Mouse (Mus musculus): ENCODE data around the gene Atp8a1. TPM values are rescaled to one million over a fixed set of nuclear protein-coding genes. Genes with fewer than 3 reads are reported as not detected.
A peak's percentile ranks its signal among the peaks of the same experiment; 100 is the strongest.

The Atp8a1 gene
- polyA plus RNA-seq (2012) = 0.51 and 0.68 TPM in 2 replicates

DNA sequence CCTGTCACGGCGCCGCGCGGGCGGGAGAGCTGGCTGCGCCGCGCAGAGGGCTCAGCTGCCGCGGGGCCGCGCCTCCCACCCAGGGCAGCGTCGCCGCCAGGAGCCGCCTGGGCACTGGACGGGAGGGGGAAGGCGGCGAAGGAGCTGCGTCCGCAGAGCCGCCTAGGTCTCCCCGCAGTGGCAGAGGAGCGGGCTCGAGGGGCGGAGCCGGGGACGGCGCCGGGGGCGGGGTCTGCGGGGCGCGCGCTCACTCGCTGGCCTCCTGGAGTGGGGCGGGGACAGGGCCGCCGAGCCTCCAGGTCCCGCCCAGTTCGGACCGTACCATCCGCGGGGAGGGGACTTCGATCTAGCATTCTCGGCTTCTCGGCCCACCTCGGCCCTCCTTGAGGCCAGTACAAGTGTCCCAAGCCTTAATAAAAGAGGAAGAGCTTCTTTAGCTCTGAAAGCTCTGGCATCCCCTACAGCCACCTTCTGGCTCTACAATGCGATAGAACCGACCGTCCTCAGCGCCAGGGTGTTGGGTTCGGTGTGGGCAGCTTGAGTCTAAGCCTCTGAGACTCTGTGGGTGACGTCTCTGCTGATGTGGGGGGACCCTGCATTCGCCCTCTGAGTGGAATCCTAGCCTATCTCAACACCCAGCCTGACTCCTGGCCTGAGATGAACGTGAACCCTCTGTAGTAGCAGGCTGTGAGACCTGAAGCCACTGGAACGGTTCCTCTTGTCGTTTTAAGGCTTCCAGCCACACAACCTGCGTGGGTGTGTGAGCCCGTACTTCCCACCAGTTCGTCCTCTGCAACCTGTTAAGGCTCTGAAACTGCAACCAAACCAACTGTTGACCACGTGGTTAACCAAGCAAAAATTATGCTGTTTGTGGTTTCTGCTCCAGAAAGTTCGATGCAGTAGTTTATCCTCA is at the start of gene Atp8a1:
TSS of gene Atp8a1 (minus strand) at position 182 of the 913 bp plus-strand sequence.
- Histone ChIP-seq H3K36me3 (ENCODE audit: control insufficient read depth) (peaks cover 12% of the 10 kb centered on the region), H3K9me3 (ENCODE audit: control insufficient read depth, low read length) (no peaks in the 10 kb centered on the region), H3K4me1 (ENCODE audit: control insufficient read depth) (peaks cover 66% of the 10 kb centered on the region), H3K4me3 (replicated peaks) (peak within 1 kb of the TSS; percentile 89), H3K27me3 (ENCODE audit: control insufficient read depth) (no peaks in the 10 kb centered on the region; the same call in 1 of the 2 replicates)
- TF ChIP-seq GATA1 (IDR thresholded peaks at IDR 0.05; ENCODE audit: low read length) (no peak), TAL1 (IDR thresholded peaks at IDR 0.05; ENCODE audit: low read length) (no peak)

- Histone ChIP-seq H3K27me3 (ENCODE audit: control insufficient read depth) (no peaks in the 10 kb centered on the region; the same call in 1 of the 2 replicates), H3K36me3 (ENCODE audit: control insufficient read depth) (no peaks in the 10 kb centered on the region), H3K9me3 (ENCODE audit: control insufficient read depth, low read length) (no peaks in the 10 kb centered on the region), H3K4me3 (replicated peaks) (no peak overlapping the region), H3K4me1 (ENCODE audit: control insufficient read depth) (peaks cover 17% of the 10 kb centered on the region)
- TF ChIP-seq TAL1 (IDR thresholded peaks at IDR 0.05; ENCODE audit: low read length) (no peak), GATA1 (IDR thresholded peaks at IDR 0.05; ENCODE audit: low read length) (no peak)
Observed at GRCm38 (mm10) chr5:67884422-67885210, 37.4 kb upstream of the Atp8a1 start.

GRCm38 (mm10) chr5:67883564-67884171 is 36.4 kb upstream of the Atp8a1 start:
- TF ChIP-seq GATA1 (IDR thresholded peaks at IDR 0.05; ENCODE audit: low read length) (no peak), TAL1 (IDR thresholded peaks at IDR 0.05; ENCODE audit: low read length) (no peak)

DNA sequence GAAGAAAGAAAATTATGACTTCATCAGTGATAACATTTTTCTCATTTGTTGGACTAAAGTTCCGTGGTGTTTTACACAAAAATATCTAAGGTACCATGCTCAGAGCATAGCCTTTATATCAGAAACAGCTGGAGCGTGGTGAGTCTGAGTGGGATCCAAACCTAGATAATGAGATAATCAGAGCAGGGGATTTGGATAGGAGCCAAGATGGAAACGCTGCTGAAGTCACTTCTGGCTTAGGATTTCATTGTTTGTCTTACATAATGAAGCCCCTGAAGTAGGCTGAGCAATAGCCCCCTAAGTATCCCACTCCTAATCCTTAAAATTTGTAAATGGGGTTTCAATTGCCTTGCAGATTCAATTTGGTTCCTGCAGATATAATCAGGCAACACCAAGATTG is 24.2 kb upstream of the Atp8a1 start:
- Histone ChIP-seq H3K4me1 (ENCODE audit: control insufficient read depth) (peaks cover 2% of the 10 kb centered on the region), H3K36me3 (ENCODE audit: control insufficient read depth) (no peaks in the 10 kb centered on the region), H3K27me3 (ENCODE audit: control insufficient read depth) (peaks cover under 1% of the 10 kb centered on the region; the same call in 1 of the 2 replicates), H3K4me3 (replicated peaks) (no peak overlapping the region), H3K9me3 (ENCODE audit: control insufficient read depth, low read length) (no peaks in the 10 kb centered on the region)
- TF ChIP-seq TAL1 (IDR thresholded peaks at IDR 0.05; ENCODE audit: low read length) (no peak), GATA1 (IDR thresholded peaks at IDR 0.05; ENCODE audit: low read length) (no peak)

More at GRCm38 (mm10) chr5:67883564-67884171, 36.4 kb upstream of the Atp8a1 start:
- Histone ChIP-seq H3K4me1 (ENCODE audit: control insufficient read depth) (peaks cover 17% of the 10 kb centered on the region), H3K36me3 (ENCODE audit: control insufficient read depth) (no peaks in the 10 kb centered on the region), H3K4me3 (replicated peaks) (no peak overlapping the region), H3K9me3 (ENCODE audit: control insufficient read depth, low read length) (no peaks in the 10 kb centered on the region), H3K27me3 (ENCODE audit: control insufficient read depth) (peaks cover under 1% of the 10 kb centered on the region)

DNA sequence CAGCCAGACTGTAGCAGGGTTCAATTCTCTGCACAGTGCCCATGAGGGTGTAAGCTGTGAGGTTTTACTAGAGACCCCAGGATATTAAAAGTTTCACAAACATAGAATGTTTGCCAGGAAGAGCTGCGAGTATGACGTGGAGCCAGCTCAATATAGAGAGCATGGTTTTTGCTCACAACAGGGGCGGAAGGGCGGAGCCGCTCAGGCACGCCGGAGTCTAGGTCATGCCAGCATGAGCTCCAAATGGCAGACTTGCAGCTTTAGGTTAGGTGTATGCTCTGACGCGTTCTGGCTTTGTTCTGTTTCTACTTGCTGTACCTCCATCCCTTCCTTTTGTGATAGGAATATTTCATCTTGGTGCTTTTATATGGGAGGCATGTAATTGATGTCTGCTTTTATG is 19.0 kb upstream of the Atp8a1 start:
- peaks cover 24% of the 10 kb centered on the region for H3K4me1 ChIP-seq (ENCODE audit: control insufficient read depth)
- H3K27me3 ChIP-seq (ENCODE audit: control insufficient read depth) = no peaks in the 10 kb centered on the region
- TF ChIP-seq TAL1 (IDR thresholded peaks at IDR 0.05; ENCODE audit: low read length) (no peak), GATA1 (IDR thresholded peaks at IDR 0.05; ENCODE audit: low read length) (no peak)
- H3K4me3 ChIP-seq (replicated peaks) = no peak overlapping the region
- H3K9me3 ChIP-seq (ENCODE audit: control insufficient read depth, low read length) = no peaks in the 10 kb centered on the region
- no peaks in the 10 kb centered on the region for H3K36me3 ChIP-seq (ENCODE audit: control insufficient read depth)

DNA sequence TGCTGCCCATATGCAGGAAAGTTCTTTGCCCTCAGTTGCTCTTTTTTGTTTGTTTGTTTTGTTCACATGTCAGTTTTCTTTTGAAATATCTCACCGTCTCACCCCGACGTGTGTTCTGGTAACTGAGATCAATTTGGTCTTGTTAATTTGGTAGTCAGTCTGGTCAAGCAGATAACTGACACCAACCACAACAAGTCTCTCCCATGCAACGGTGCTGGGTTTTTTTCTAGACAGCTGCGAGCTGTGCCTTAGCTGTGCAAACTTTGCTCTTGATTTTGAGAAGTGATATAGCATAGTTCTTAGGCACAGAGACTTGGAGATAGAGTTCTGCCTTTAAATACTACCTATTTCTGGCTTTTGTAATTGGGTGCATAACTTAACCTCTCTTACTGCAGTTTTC is 18.4 kb upstream of the Atp8a1 start:
- Histone ChIP-seq H3K36me3 (ENCODE audit: control insufficient read depth) (no peaks in the 10 kb centered on the region), H3K27me3 (ENCODE audit: control insufficient read depth) (0 out of 2 replicates have a peak, but pooled peaks cover 1% of the 10 kb centered on the region), H3K9me3 (ENCODE audit: control insufficient read depth, low read length) (no peaks in the 10 kb centered on the region), H3K4me3 (replicated peaks) (no peak overlapping the region), H3K4me1 (ENCODE audit: control insufficient read depth) (peaks cover 24% of the 10 kb centered on the region)
- TF ChIP-seq GATA1 (IDR thresholded peaks at IDR 0.05; ENCODE audit: low read length) (no peak), TAL1 (IDR thresholded peaks at IDR 0.05; ENCODE audit: low read length) (no peak)

DNA sequence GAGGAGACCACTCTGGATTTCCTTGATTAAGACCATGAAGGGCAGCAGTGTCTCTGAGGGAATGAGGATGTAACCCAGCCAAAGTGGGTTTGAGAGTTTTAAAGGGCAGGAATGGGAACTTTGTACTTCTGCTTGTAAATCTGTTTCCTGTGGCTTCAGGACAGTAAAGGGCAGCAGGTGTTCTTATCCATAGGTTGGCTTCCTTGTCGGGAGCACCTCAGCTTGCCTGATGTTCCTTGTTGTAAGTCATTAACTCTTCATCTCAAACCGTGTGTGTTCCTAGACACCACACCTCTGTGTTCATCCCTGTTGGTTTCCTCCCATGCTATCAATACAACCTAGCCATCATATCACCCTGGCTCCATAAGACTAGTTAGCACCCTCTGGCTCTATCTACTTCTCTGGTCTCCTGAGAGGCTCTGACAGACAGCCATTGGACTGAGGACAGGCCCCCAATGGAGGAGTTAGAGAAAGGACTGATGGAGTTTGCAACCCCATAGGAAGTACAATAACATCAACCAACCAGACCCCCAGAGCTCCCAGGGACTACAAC is 17.4 kb upstream of the Atp8a1 start:
- Histone ChIP-seq H3K36me3 (ENCODE audit: control insufficient read depth) (no peaks in the 10 kb centered on the region), H3K4me3 (replicated peaks) (no peak overlapping the region), H3K9me3 (ENCODE audit: control insufficient read depth, low read length) (no peaks in the 10 kb centered on the region), H3K4me1 (ENCODE audit: control insufficient read depth) (peaks cover 24% of the 10 kb centered on the region), H3K27me3 (ENCODE audit: control insufficient read depth) (0 out of 2 replicates have a peak, but pooled peaks cover 2% of the 10 kb centered on the region)
- no peak for TF ChIP-seq TAL1 (IDR thresholded peaks at IDR 0.05; ENCODE audit: low read length)
- TF ChIP-seq GATA1 (IDR thresholded peaks at IDR 0.05; ENCODE audit: low read length) = no peak

GRCm38 (mm10) chr5:67863950-67864391 is 16.7 kb upstream of the Atp8a1 start:
- Histone ChIP-seq H3K4me1 (ENCODE audit: control insufficient read depth) (peaks cover 24% of the 10 kb centered on the region), H3K4me3 (replicated peaks) (no peak overlapping the region), H3K9me3 (ENCODE audit: control insufficient read depth, low read length) (no peaks in the 10 kb centered on the region), H3K27me3 (ENCODE audit: control insufficient read depth) (0 out of 2 replicates have a peak, but pooled peaks cover 2% of the 10 kb centered on the region), H3K36me3 (ENCODE audit: control insufficient read depth) (no peaks in the 10 kb centered on the region)
- TF ChIP-seq TAL1 (IDR thresholded peaks at IDR 0.05; ENCODE audit: low read length) (no peak), GATA1 (IDR thresholded peaks at IDR 0.05; ENCODE audit: low read length) (no peak)

Measured in erythroblast, embryonic 14.5 days (primary cell).